Mouse (Mus musculus): ENCODE measurements at regions not wholly inside any gene's neighbourhood (a gene's known extent, or its start where the extent isn't known, plus 50 kb on each side); places are given as distances from the start of the nearest gene placed in this dataset.

- DNase-seq, result peak; percentile 76
Measured at GRCm38 (mm10) chr15:7459992-7460820, 62.0 kb upstream of the Egflam start.

- DNase-seq, result no peak
Measured at GRCm38 (mm10) chr15:7462549-7462948, 64.4 kb upstream of the Egflam start.

GRCm38 (mm10) chr15:7463444-7464350, 65.5 kb upstream of the Egflam start:
- no peak for DNase-seq

GRCm38 (mm10) chr15:7480211-7480610, 82.0 kb upstream of the Egflam start:
- DNase-seq, result peak; percentile 24

- no peak for DNase-seq
Measured at GRCm38 (mm10) chr15:7480792-7481210, 82.6 kb upstream of the Egflam start.

- no peak for DNase-seq
Measured at GRCm38 (mm10) chr15:7483686-7484085, 85.5 kb upstream of the Egflam start.

GRCm38 (mm10) chr15:7491091-7491490, 92.9 kb upstream of the Egflam start:
- no peak for DNase-seq

GRCm38 (mm10) chr15:7493126-7493669, 95.0 kb upstream of the Egflam start:
- DNase-seq, result no peak

GRCm38 (mm10) chr15:7497852-7498251, 99.7 kb upstream of the Egflam start:
- no peak for DNase-seq

GRCm38 (mm10) chr15:7508535-7508934, 110.3 kb upstream of the Egflam start:
- DNase-seq, result no peak

GRCm38 (mm10) chr15:7514743-7515273, 116.6 kb upstream of the Egflam start:
- no peak for DNase-seq

GRCm38 (mm10) chr15:7521611-7522010, 123.4 kb upstream of the Egflam start:
- no peak for DNase-seq

- DNase-seq, result no peak
Measured at GRCm38 (mm10) chr15:7522902-7523786, 124.9 kb upstream of the Egflam start.

GRCm38 (mm10) chr15:7530959-7531588, 132.9 kb upstream of the Egflam start:
- DNase-seq, result peak; percentile 33

- DNase-seq, result peak; percentile 21
Measured at GRCm38 (mm10) chr15:7537858-7538257, 139.7 kb upstream of the Egflam start.

GRCm38 (mm10) chr15:7553190-7553895, 155.1 kb upstream of the Egflam start:
- DNase-seq, result no peak

- no peak for DNase-seq
Measured at GRCm38 (mm10) chr15:7554433-7554832, 156.2 kb upstream of the Egflam start.

- DNase-seq, result no peak
Measured at GRCm38 (mm10) chr15:7563279-7563678, 165.1 kb upstream of the Egflam start.

- peak; percentile 60 for DNase-seq
Measured at GRCm38 (mm10) chr15:7563726-7564125, 165.5 kb upstream of the Egflam start.

- DNase-seq, result no peak
Measured at GRCm38 (mm10) chr15:7572221-7572620, 174.0 kb upstream of the Egflam start.
